Mouse (Mus musculus) midbrain, embryonic 10.5 days (tissue): ENCODE results near the gene Hyou1. TPM values are rescaled to one million over a fixed set of nuclear protein-coding genes. Genes with fewer than 3 reads are reported as not detected.
"Not testable (repeated sequence)": the region's sequence is repeated elsewhere in the genome, so short reads cannot be mapped to it uniquely, and the experiment has no call there.

Source experiments
- DNase-seq: peaks from one replicate; pipeline ENCODE4 v3.0.0-alpha.2; 2017; ENCODE audit warnings: low spot score
- H3K27ac ChIP-seq: fragments of 300-500 bp; sonication (generic); replicated peaks from 2 replicates; pipeline ENCODE4 v1.5.1; 2016; ENCODE audit warnings: mild to moderate bottlenecking
- H3K27me3 ChIP-seq: fragments of 300-500 bp; sonication (generic); 2 replicates; pipeline ENCODE4 v1.6.1; 2016; ENCODE audit warnings: low read depth, mild to moderate bottlenecking; ENCODE audit not compliant: poor library complexity, severe bottlenecking
- H3K36me3 ChIP-seq: fragments of 300-500 bp; sonication (generic); 2 replicates; pipeline ENCODE4 v1.6.1; 2016; ENCODE audit warnings: mild to moderate bottlenecking, moderate library complexity
- H3K4me1 ChIP-seq: fragments of 300-500 bp; sonication (generic); 2 replicates; pipeline ENCODE4 v1.6.1; 2016
- H3K4me3 ChIP-seq: fragments of 300-500 bp; sonication (generic); 2 replicates; pipeline ENCODE4 v1.5.1; 2016; ENCODE audit warnings: mild to moderate bottlenecking, moderate library complexity
- H3K9me3 ChIP-seq: fragments of 300-500 bp; sonication (generic); replicated peaks from 2 replicates; pipeline ENCODE4 v1.6.1; 2016; ENCODE audit warnings: mild to moderate bottlenecking
- WGBS: fragments of 180-500 bp; shearing (Covaris S2); methylation state at CpG from one replicate; pipeline ENCODE4 v1.1.7; 2016; 5-methylcytosine and 5-hydroxymethylcytosine counted together
- polyA plus RNA-seq: library from polyadenylated mRNA; unstranded; fragments of >200 nt; fragmentation: Nextera tagmentation; extraction: Ambion mirVana; gene quantifications from 2 replicates; pipeline ENCODE4 v1.2.1, GENCODE M21; 2016

The Hyou1 gene
- polyA plus RNA-seq, 1 experiment from 2014 or later: 42.1 TPM

DNA sequence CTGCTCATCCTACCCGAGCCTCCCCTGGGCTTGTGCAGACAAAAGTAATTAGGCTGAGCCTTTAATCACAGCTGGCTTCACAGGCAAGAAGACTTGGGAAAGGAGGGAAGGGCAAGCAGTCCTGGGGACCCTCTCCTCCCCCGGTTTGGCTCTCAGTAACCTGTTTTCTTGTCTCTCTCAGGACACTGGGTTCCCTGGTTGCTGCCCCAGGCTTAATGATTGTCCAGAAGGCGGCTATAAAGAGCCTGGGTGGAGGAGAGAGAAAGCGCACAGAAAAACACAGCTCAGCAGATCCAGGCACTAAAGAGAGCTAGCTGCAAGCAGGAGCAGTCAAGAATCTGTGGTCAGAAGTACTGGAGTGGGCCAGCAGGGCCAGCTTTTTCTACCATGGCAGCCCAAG lies 18.8 kb downstream of the Hyou1 start:
- WGBS: 22% methylated on average over 4 of the region's 4 CpGs
- H3K27ac ChIP-seq: peak overlapping the region; percentile 90

DNA sequence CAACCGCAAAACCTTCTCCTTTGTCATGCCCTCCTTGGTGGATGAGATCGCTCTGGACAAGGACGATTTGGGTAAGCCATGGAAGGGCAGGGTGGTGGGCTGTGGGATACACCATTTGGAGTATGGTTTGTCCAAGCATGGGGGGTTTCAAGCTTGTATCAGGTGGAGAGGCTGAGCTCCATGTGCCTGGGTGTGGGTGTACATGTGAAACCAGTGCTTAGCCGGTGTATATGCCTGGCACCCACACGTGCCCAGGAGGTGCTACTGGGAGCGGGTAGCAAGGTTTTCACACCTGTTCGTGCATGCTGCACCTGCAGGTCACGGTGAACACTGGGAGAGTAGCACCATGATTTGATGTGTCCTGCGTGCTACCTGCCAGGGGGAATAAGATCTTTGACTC lies 19.3 kb downstream of the Hyou1 start:
- H3K4me3 ChIP-seq: peak overlapping the region; percentile 85
- no peak for DNase-seq
- peak overlapping the region; percentile 90; the same call in 1 of the 2 replicates for H3K27ac ChIP-seq
- peaks cover 13% of the 10 kb centered on the region for H3K27me3 ChIP-seq
- WGBS: 87% methylated on average over 9 of the region's 9 CpGs
- no peaks in the 10 kb centered on the region for H3K9me3 ChIP-seq
- H3K36me3 ChIP-seq: peaks cover 47% of the 10 kb centered on the region
- H3K4me1 ChIP-seq: peaks cover 34% of the 10 kb centered on the region

More for the DNA sequence above, 18.8 kb downstream of the Hyou1 start:
- H3K9me3 ChIP-seq: no peaks in the 10 kb centered on the region
- H3K27me3 ChIP-seq: peaks cover 13% of the 10 kb centered on the region
- H3K36me3 ChIP-seq: peaks cover 44% of the 10 kb centered on the region
- peaks cover 34% of the 10 kb centered on the region for H3K4me1 ChIP-seq
- H3K4me3 ChIP-seq: peak overlapping the region; percentile 85
- no peak for DNase-seq

DNA sequence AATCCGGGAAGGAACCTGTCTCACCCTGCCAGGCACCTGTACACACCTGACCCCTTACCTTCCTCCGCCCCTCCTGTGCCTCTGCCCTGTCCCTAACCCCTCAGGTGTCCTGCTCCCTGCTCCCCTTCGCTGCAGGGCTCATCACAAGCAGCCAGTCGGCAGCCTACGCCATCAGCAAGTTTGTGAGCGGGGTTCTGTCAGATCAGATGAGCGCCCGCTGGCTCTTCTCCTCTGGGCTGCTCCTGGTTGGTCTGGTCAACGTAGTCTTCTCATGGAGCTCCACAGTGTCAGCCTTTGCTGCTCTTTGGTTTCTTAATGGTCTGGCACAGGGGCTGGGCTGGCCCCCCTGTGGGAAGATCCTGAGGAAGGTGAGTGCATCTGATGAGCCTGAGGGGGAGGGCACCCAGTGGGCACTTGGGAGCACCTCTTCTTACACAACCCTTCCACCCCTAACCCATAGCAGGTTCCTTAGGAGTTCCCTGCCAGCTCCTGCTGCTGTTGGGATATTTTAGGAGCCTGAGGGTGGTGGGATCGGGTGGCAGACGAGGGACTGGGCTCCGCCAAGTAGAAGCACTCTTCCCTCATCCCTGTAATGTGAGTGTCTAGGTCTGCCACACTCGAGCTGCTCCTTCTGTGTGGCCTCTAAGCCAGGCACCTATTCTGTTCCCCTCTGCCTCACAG lies 20.0 kb downstream of the Hyou1 start:
- 84% methylated on average over 13 of the region's 13 CpGs for WGBS
- Histone ChIP-seq H3K4me3 (0 out of 2 replicates have a peak overlapping the region, but pooled peaks have one; percentile 4), H3K27ac (0 out of 2 replicates have a peak overlapping the region, but pooled peaks have one; percentile 1), H3K27me3 (peaks cover 13% of the 10 kb centered on the region), H3K36me3 (peaks cover 54% of the 10 kb centered on the region), H3K4me1 (peaks cover 34% of the 10 kb centered on the region), H3K9me3 (no peaks in the 10 kb centered on the region)
- DNase-seq: no peak

DNA sequence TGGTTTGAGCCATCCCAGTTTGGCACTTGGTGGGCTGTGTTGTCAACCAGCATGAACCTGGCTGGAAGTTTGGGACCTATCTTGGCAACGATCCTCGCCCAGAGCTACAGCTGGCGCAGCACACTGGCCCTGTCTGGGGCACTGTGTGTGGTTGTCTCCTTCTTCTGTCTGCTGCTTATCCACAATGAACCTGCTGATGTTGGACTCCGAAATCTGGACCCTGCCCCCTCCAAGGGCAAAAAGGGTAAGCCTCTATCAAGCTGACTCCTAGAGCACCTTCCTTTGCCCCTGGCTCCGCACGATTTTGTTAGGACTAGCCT lies 20.5 kb downstream of the Hyou1 start:
- Histone ChIP-seq H3K4me3 (no peak overlapping the region), H3K4me1 (peaks cover 34% of the 10 kb centered on the region), H3K36me3 (peaks cover 59% of the 10 kb centered on the region), H3K9me3 (no peaks in the 10 kb centered on the region), H3K27me3 (peaks cover 13% of the 10 kb centered on the region), H3K27ac (0 out of 2 replicates have a peak overlapping the region, but pooled peaks have one; percentile 1)
- no peak for DNase-seq
- 92% methylated on average over 6 of the region's 6 CpGs for WGBS

DNA sequence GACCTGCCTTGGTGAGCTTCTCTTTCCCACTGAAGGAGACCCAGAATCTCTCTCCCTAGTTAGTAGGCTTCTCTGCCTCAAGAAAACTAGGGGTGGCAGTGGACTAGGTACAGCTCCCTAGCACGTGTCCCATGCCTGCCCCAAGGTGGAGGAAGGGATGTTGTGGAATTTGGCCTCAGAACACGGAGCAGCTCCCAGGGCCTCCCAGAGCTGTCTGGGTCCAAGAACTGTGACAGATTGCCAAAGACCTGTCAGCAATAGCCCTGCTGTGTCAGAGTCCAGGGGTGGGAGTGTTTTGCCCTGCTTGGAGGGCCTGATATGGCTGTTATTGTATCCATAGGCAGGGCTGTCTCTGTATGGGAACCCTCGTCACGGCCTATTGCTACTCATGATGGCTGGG lies 21.8 kb downstream of the Hyou1 start:
- Histone ChIP-seq H3K4me3 (no peak overlapping the region), H3K36me3 (peaks cover 70% of the 10 kb centered on the region), H3K4me1 (peaks cover 44% of the 10 kb centered on the region), H3K27me3 (peaks cover 13% of the 10 kb centered on the region), H3K9me3 (no peaks in the 10 kb centered on the region), H3K27ac (no peak overlapping the region)
- WGBS: 89% methylated on average over 4 of the region's 4 CpGs
- DNase-seq: no peak

DNA sequence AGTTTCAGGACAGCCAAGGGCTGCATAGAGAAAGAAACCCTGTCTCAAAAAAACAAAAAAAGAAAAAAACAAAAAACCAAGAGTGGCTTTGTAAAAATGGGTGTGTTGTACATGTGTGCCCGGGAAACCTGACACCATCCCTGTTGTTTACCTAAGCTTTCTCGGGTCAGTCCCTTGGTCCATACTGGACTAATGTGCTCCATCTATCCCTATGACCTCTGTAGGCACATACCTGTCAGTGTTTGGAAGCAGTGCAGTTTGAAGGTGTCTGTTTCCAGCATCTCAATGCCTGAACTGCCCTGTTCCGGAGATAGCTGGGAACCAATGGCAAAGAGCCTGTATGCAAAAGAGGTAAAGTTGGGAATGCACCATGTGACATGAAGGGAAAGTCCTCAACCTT lies 25.7 kb downstream of the Hyou1 start:
- peaks cover 29% of the 10 kb centered on the region for H3K4me1 ChIP-seq
- H3K27ac ChIP-seq: no peak overlapping the region
- 84% methylated on average over 3 of the region's 3 CpGs for WGBS
- no peak overlapping the region for H3K4me3 ChIP-seq
- no peak for DNase-seq
- no peaks in the 10 kb centered on the region for H3K9me3 ChIP-seq
- no peaks in the 10 kb centered on the region for H3K27me3 ChIP-seq
- peaks cover 75% of the 10 kb centered on the region for H3K36me3 ChIP-seq

DNA sequence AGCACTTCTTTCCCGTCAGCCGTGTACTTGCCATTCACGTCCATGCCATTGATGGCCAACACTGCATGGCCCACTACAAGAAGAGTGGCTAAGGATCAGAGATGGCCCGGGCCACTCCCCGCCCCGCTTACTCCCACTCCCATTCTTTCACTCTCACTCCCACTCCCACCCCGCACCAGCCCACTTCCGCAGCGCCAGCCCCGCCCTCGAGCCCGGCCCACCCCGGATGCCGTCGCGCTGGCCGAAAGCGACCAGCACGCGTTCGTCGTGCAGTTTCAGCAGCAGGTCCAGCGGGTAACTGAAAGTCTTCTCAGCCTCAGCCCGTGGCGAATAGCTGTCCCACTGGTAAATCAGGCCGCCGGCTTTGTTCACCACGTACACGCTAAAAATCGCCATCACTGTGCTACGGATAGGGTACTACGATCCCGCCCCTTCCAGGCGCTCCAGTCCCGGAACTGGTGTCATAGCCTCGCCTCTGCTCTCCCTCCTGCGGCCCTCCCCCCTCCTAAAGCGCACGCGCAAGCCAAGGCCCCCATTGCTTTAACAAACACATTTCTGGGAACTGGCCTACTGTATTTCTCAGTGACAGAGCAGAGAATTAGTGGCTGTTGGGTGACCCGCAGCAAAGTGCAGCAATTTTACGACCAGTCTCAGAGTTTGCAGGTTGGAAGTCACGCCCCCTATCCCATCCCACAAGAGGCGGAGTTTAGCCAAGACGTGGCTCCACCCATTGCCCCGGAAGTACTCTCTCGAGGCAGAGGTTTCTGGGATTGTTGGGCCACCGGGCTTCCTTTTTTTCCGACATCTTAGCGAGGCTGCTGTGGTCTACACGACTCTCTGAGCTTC lies 27.8 kb downstream of the Hyou1 start, which contains the start of the genes Rps25 and Trappc4:
Gene Rps25, plus strand, starts transcription at position 234 of the 846 bp plus-strand sequence.
Gene Trappc4, minus strand, starts transcription at position 695 of the 846 bp plus-strand sequence.
- under 1% methylated on average over 51 of the region's 51 CpGs for WGBS
- peak within 1 kb of the TSS; percentile 94 for H3K27ac ChIP-seq
- no peaks in the 10 kb centered on the region for H3K9me3 ChIP-seq
- H3K4me1 ChIP-seq: peaks cover 29% of the 10 kb centered on the region
- peak within 1 kb of the TSS; percentile 93 for H3K4me3 ChIP-seq
- H3K27me3 ChIP-seq: no peaks in the 10 kb centered on the region
- H3K36me3 ChIP-seq: peaks cover 75% of the 10 kb centered on the region
- DNase-seq: peak; percentile 97

DNA sequence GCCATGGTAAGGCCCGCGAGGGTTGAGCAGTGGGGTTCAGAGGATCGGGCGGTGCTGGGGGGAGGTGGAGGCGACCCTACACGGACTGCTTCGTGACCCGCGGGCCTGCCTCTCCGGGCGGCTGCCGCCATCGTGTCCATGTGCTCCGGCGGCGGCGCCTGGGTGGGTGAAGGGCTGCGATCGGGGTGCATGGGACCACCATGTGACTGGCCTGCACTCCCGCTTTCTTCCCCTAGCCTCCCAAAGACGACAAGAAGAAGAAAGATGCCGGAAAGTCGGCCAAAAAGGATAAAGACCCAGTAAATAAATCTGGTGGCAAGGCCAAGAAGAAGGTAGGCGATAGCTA lies 28.4 kb downstream of the Hyou1 start:
- peak overlapping the region; percentile 94 for H3K27ac ChIP-seq
- H3K9me3 ChIP-seq: no peaks in the 10 kb centered on the region
- H3K27me3 ChIP-seq: no peaks in the 10 kb centered on the region
- DNase-seq: no peak
- H3K36me3 ChIP-seq: peaks cover 75% of the 10 kb centered on the region
- under 1% methylated on average over 24 of the region's 24 CpGs for WGBS
- H3K4me3 ChIP-seq: peak overlapping the region; percentile 93
- H3K4me1 ChIP-seq: peaks cover 29% of the 10 kb centered on the region

DNA sequence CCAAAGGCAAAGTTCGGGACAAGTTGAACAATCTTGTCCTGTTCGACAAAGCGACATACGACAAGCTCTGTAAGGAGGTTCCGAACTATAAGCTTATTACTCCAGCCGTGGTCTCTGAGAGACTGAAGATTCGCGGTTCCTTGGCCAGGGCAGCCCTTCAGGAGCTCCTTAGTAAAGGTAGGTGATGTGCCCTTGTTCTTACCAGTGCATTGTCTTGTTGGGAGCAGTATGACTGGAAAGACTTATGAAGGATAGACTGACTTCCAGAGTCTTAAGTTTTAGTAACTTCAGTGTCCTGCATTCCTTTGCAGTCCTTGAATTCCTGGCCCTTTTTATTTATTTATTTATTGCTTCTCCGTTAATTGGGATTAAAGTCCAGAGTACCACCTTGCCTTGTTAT lies 29.4 kb downstream of the Hyou1 start:
- Histone ChIP-seq H3K27ac (0 out of 2 replicates have a peak overlapping the region, but pooled peaks have one; percentile 94), H3K4me3 (peak overlapping the region; percentile 93), H3K4me1 (peaks cover 29% of the 10 kb centered on the region), H3K36me3 (peaks cover 75% of the 10 kb centered on the region)
- not testable (repeated sequence) for DNase-seq, H3K27me3 ChIP-seq, H3K9me3 ChIP-seq
- 83% methylated on average over 9 of the region's 9 CpGs for WGBS

DNA sequence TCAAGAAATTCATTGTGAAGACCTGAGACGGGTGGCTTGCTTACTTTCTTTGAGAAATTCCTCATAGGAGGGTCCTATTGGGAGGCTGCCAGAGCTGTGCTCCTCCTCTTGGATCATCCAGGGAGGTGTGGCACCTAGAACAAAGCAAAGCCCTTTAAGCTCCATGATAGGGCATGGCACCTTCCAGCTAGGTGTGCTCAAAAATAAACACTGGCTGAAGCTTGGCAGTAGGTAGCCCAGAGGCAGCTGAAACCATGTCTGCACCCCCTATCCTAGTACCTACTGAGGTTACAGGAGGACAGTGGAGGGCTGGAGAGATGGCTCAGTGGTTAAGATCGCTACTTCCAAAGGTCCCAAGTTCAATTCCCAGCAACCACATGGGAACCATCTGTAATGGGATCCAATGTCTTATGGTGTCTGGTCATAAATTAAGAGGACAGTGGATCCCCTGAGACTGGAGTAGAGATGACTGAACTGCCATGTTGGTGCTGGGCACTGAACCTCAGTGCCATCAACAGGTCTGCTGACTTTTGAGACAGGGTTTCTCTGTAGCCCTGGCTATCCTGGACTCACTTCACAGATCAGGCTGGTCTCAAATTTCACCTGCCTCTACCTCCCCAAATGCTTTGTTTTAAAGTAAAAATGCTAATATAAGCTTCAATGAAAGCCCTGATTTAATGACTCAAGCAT lies 31.5 kb downstream of the Hyou1 start:
- DNase-seq: peak; percentile 11
- Histone ChIP-seq H3K36me3 (peaks cover 71% of the 10 kb centered on the region), H3K27ac (no peak overlapping the region), H3K4me3 (peak overlapping the region; percentile 14), H3K27me3 (no peaks in the 10 kb centered on the region), H3K4me1 (peaks cover 21% of the 10 kb centered on the region), H3K9me3 (no peaks in the 10 kb centered on the region)
- WGBS: 95% methylated on average over 2 of the region's 2 CpGs

DNA sequence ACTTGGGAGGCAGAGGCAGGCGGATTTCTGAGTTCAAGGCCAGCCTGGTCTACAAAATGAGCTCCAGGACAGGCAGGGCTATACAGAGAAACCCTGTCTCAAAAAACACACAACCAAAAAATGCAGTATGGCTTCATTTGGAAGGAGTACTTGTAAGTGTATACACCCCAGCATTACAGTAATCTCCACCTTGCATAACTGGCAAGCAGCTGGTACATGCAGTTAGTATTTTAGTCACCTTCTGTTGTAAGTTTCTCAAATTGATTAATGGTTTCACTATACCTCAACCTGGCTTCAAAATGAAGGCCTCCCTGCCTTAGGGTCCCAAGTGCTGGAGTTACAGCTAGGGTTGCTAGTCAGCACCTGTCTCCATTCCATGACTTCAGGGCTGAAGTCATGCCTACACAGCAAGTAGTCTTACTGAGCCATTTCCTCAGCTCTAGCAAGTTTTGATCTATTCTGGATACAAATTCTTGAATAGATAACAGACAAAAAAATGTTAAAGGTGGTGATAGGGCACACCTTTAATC lies 32.4 kb downstream of the Hyou1 start:
- 92% methylated on average over 1 of the region's 1 CpGs for WGBS
- no peaks in the 10 kb centered on the region for H3K9me3 ChIP-seq
- peaks cover 13% of the 10 kb centered on the region for H3K4me1 ChIP-seq
- no peak overlapping the region for H3K27ac ChIP-seq
- no peaks in the 10 kb centered on the region for H3K27me3 ChIP-seq
- peaks cover 79% of the 10 kb centered on the region for H3K36me3 ChIP-seq
- DNase-seq: no peak
- no peak overlapping the region for H3K4me3 ChIP-seq

DNA sequence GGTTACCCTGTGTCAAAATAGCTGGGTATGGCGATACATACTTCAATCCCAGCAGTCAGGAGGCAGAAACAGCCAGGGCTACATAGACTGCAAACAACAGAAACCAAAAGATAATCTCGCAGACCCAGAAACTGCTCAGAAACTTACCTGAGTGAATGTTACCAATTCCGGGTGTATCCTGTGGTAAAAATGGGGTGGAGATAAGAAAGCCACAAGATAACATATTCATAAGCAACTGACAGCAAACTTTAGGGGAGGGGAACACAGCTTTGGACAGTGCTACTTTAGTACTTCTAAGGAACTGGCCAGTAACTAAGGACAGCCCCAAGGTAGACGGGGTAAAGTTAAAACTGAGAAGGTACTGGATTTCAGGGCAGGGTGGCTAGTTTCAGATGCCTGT lies 33.0 kb downstream of the Hyou1 start:
- Histone ChIP-seq H3K9me3 (no peaks in the 10 kb centered on the region), H3K27me3 (no peaks in the 10 kb centered on the region), H3K36me3 (peaks cover 79% of the 10 kb centered on the region), H3K27ac (no peak overlapping the region), H3K4me3 (no peak overlapping the region), H3K4me1 (peaks cover 17% of the 10 kb centered on the region)
- DNase-seq: no peak
- WGBS: 85% methylated on average over 4 of the region's 4 CpGs
